Mouse (Mus musculus): ENCODE results near the gene Spata20.

Spata20 gene

GRCm38 (mm10) chr11:94486001-94486400, at the start of gene Spata20:
Gene Spata20 (minus strand): TSS chr11:94486179.
- peak; percentile 95 for DNase-seq

GRCm38 (mm10) chr11:94533171-94533570, 47.2 kb upstream of the Spata20 start:
- no peak for DNase-seq

- no peak for DNase-seq
These were observed 42.9 kb upstream of the Spata20 start for GRCm38 (mm10) chr11:94528879-94529278.

GRCm38 (mm10) chr11:94526171-94526879, 40.3 kb upstream of the Spata20 start:
- DNase-seq = no peak

GRCm38 (mm10) chr11:94521219-94521843, 35.4 kb upstream of the Spata20 start, which contains the start of gene Mycbpap:
Gene Mycbpap (minus strand): TSS chr11:94521742.
- DNase-seq = peak; percentile 75

GRCm38 (mm10) chr11:94513452-94513851, 27.5 kb upstream of the Spata20 start:
- no peak for DNase-seq

GRCm38 (mm10) chr11:94508976-94509375, 23.0 kb upstream of the Spata20 start:
- DNase-seq = no peak

- DNase-seq = no peak
These were observed 15.5 kb upstream of the Spata20 start for GRCm38 (mm10) chr11:94501482-94501881.

GRCm38 (mm10) chr11:94500362-94500761, 14.4 kb upstream of the Spata20 start:
- no peak for DNase-seq

- peak; percentile 59 for DNase-seq
These were observed 13.7 kb upstream of the Spata20 start, which contains the start of gene Epn3 for GRCm38 (mm10) chr11:94499661-94500152. Gene Epn3 (minus strand): TSS chr11:94499974.

GRCm38 (mm10) chr11:94499035-94499434, 13.1 kb upstream of the Spata20 start:
- peak; percentile 79 for DNase-seq

- peak; percentile 68 for DNase-seq
These were observed 12.4 kb upstream of the Spata20 start for GRCm38 (mm10) chr11:94498093-94498996.

GRCm38 (mm10) chr11:94495415-94495814, 9.4 kb upstream of the Spata20 start:
- no peak for DNase-seq

- DNase-seq = no peak
These were observed 5.7 kb upstream of the Spata20 start for GRCm38 (mm10) chr11:94491749-94492099.

- DNase-seq = peak; percentile 24
These were observed 5.2 kb upstream of the Spata20 start for GRCm38 (mm10) chr11:94491035-94491748.

- no peak for DNase-seq
These were observed 3.8 kb upstream of the Spata20 start for GRCm38 (mm10) chr11:94489745-94490144.

- peak; percentile 7 for DNase-seq
These were observed 3.0 kb upstream of the Spata20 start for GRCm38 (mm10) chr11:94488767-94489533.

- DNase-seq = peak; percentile 32
These were observed 756 bp downstream of the Spata20 start for GRCm38 (mm10) chr11:94485223-94485622.

GRCm38 (mm10) chr11:94484636-94485035, 1.3 kb downstream of the Spata20 start:
- no peak for DNase-seq

GRCm38 (mm10) chr11:94483921-94484320, 2.1 kb downstream of the Spata20 start:
- no peak for DNase-seq

GRCm38 (mm10) chr11:94483436-94483835, 2.5 kb downstream of the Spata20 start:
- DNase-seq = peak; percentile 81

GRCm38 (mm10) chr11:94482738-94483137, 3.2 kb downstream of the Spata20 start:
- no peak for DNase-seq
